20 mouse cellular contexts compared by ENCODE assay signal in genomic region chr9:63219851-63220250, GRCm38 (mm10).
"Had no signal": no experiment of that assay in that cellular context is flagged by ENCODE, and none has a peak within 500 bp of the region (broad histone marks: within the 10 kb centered on the region; RNA-seq: fewer than 3 reads in every experiment).

No protein-coding gene starts in this region.

- H3K27ac ChIP-seq: limb, embryonic 15.5 days; liver, embryonic 14.5 days; macrophage; stomach, postnatal 0 days had no signal

- H3K4me2 ChIP-seq: limb, embryonic 15.5 days; liver, embryonic 11.5 days; lung, embryonic 14.5 days had no signal

- H3K27me3 ChIP-seq: limb, embryonic 15.5 days had no signal

- H3K9ac ChIP-seq: limb, embryonic 15.5 days; liver, embryonic 14.5 days; liver, postnatal 0 days; lung, embryonic 14.5 days had no signal

- H3K4me3 ChIP-seq: limb, embryonic 15.5 days had no signal

- H3K9me3 ChIP-seq: limb, embryonic 15.5 days had no signal

- ATAC-seq: liver, postnatal 0 days; lung, postnatal 0 days had no signal

- DNase-seq: kidney, adult 18-20 months; kidney, adult 9 months; kidney, postnatal 14 days; kidney, postnatal 4 days; left cerebral cortex, postnatal 4 days; liver, postnatal 0 days; lung, embryonic 14.5 days; midbrain, embryonic 14.5 days; right cerebral cortex, adult 18-20 months; right cerebral cortex, postnatal 14 days; right cerebral cortex, postnatal 4 days; thymus, adult 2 months; thymus, postnatal 14 days; thymus, postnatal 4 days had no signal
